Mouse (Mus musculus) neural tube, embryonic 13.5 days (tissue): Measurements from ENCODE around the gene Lhx6. TPM values are rescaled to one million over a fixed set of nuclear protein-coding genes. Genes with fewer than 3 reads are reported as not detected.

Source experiments
- ATAC-seq: fragments of 200-750 bp; cut with Nextera tagmentation; 2 replicates; pipeline ENCODE4 v1.8.0; 2017; ENCODE audit warnings: low read depth, mild to moderate bottlenecking, moderate TSS enrichment, moderate library complexity
- H3K27ac ChIP-seq: fragments of 300-500 bp; sonication (generic); replicated peaks from 2 replicates; pipeline ENCODE4 v1.5.1; 2015; ENCODE audit warnings: moderate library complexity, mild to moderate bottlenecking, inconsistent platforms
- H3K27me3 ChIP-seq: fragments of 300-500 bp; sonication (generic); 2 replicates; pipeline ENCODE4 v1.6.1; 2015; ENCODE audit warnings: mild to moderate bottlenecking, inconsistent platforms
- H3K36me3 ChIP-seq: fragments of 300-500 bp; sonication (generic); 2 replicates; pipeline ENCODE4 v1.6.1; 2015; ENCODE audit warnings: mild to moderate bottlenecking, inconsistent platforms
- H3K4me1 ChIP-seq: fragments of 300-500 bp; sonication (generic); replicated peaks from 2 replicates; pipeline ENCODE4 v1.6.1; 2015; ENCODE audit warnings: inconsistent platforms
- H3K4me2 ChIP-seq: fragments of 300-500 bp; sonication (generic); 2 replicates; pipeline ENCODE4 v1.6.1; 2015; ENCODE audit warnings: inconsistent platforms, mild to moderate bottlenecking, moderate library complexity
- H3K4me3 ChIP-seq: fragments of 300-500 bp; sonication (generic); 2 replicates; pipeline ENCODE4 v1.5.1; 2015; ENCODE audit warnings: mild to moderate bottlenecking, inconsistent platforms
- H3K9ac ChIP-seq: fragments of 300-500 bp; sonication (generic); 2 replicates; pipeline ENCODE4 v1.6.1; 2015; ENCODE audit warnings: moderate library complexity, mild to moderate bottlenecking, inconsistent platforms
- H3K9me3 ChIP-seq: fragments of 300-500 bp; sonication (generic); 2 replicates; pipeline ENCODE4 v1.6.1; 2016; ENCODE audit warnings: inconsistent platforms
- WGBS: fragments of 180-500 bp; shearing (Covaris S2); methylation state at CpG from one replicate; pipeline ENCODE4 v1.1.7; 2015; 5-methylcytosine and 5-hydroxymethylcytosine counted together
- polyA plus RNA-seq: library from polyadenylated mRNA; unstranded; fragments of >200 nt; fragmentation: Nextera tagmentation; extraction: Ambion mirVana; gene quantifications from 2 replicates; pipeline ENCODE4 v1.2.1, GENCODE M21; 2015

The Lhx6 gene
- polyA plus RNA-seq, 1 experiment from 2014 or later, result 0.87 TPM

DNA sequence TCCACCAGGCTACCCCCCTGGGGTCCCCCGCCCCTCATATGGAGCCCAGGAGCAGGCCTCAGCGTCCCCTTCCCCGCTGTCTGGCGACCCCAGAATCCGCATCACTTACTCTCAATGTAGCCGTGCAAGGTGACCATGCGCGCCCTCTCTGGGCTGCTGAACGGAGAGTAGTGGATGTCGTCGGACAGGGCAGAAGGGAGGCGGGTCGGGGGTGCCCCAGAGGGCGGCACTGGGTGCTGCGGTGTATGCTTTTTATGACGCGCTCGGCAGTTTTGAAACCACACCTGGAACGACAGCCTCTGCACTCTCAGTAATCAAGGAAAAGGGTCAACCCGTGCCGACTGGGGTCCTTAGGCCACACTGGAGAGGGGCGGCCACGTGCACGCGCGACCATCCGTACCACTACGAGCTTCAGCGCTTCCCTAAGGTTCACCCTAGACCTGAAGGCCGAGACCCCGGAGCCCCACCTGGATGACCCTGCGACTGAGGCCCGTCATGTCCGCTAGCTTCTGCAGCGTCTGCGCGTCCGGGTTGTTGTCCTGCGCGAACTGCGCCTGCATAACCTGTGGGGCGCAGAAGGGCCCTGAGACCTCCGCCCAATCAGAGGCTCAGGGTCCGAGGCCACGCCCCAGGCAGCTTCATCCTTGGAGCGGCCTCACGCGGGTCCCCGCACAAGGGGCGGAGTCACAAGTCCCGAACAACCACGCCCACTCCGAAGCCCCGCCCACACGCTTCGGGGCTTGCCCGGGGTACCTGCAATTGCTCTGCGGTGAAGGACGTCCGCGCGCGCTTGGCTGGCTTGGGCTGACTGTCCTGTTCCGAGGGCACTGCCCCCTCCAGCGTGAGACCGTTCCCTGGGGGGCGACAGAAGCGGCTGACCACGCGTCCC is 14.1 kb downstream of the Lhx6 start:
- H3K27ac ChIP-seq, result no peak overlapping the region
- H3K27me3 ChIP-seq, result peaks cover 100% of the 10 kb centered on the region
- peak overlapping the region; percentile 64 for H3K4me2 ChIP-seq
- 0 out of 2 replicates have a peak overlapping the region, but pooled peaks have one; percentile 8 for H3K9ac ChIP-seq
- H3K4me1 ChIP-seq, result peaks cover 14% of the 10 kb centered on the region
- H3K9me3 ChIP-seq, result no peaks in the 10 kb centered on the region
- WGBS, result 2% methylated on average over 70 of the region's 70 CpGs
- no peaks in the 10 kb centered on the region for H3K36me3 ChIP-seq
- ATAC-seq, result peak; percentile 79
- peak overlapping the region; percentile 38 for H3K4me3 ChIP-seq

DNA sequence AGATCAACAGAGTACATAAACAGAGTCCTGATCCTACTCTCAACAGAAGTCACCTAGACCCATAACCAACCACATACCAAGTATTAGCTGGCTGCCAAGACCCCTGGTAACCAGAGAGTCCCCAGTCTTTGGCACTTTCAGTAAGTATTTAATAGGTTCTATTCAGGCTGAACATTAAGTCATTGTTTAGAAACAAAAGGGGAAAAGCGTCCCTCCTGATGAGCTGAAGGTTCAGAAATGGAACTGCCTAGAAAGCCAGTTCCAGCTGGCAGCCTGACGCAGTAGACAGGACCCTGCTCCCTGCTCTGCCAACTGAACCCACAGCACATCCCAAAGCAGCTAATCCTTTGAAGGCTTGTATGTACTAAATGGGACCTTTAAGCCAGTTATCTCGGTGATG is 16.0 kb downstream of the Lhx6 start:
- Histone ChIP-seq H3K27me3 (peaks cover 86% of the 10 kb centered on the region), H3K36me3 (no peaks in the 10 kb centered on the region), H3K4me3 (no peak overlapping the region), H3K4me2 (no peak overlapping the region), H3K9ac (no peak overlapping the region), H3K9me3 (no peaks in the 10 kb centered on the region), H3K4me1 (peaks cover 14% of the 10 kb centered on the region), H3K27ac (no peak overlapping the region)
- no peak for ATAC-seq
- WGBS, result 38% methylated on average over 3 of the region's 3 CpGs

GRCm38 (mm10) chr2:36085041-36085440 is 20.2 kb downstream of the Lhx6 start:
- H3K27ac ChIP-seq, result no peak overlapping the region
- H3K4me1 ChIP-seq, result no peaks in the 10 kb centered on the region
- H3K36me3 ChIP-seq, result no peaks in the 10 kb centered on the region
- no peak overlapping the region for H3K4me2 ChIP-seq
- WGBS, result 78% methylated on average over 1 of the region's 1 CpGs
- no peaks in the 10 kb centered on the region for H3K9me3 ChIP-seq
- H3K27me3 ChIP-seq, result peaks cover 50% of the 10 kb centered on the region
- H3K4me3 ChIP-seq, result no peak overlapping the region
- no peak overlapping the region for H3K9ac ChIP-seq
- ATAC-seq, result no peak

GRCm38 (mm10) chr2:36082802-36083580 is 22.2 kb downstream of the Lhx6 start:
- no peaks in the 10 kb centered on the region for H3K9me3 ChIP-seq
- H3K9ac ChIP-seq, result no peak overlapping the region
- 84% methylated on average over 9 of the region's 9 CpGs for WGBS
- ATAC-seq, result no peak
- H3K4me2 ChIP-seq, result no peak overlapping the region
- peaks cover under 1% of the 10 kb centered on the region; the same call in 1 of the 2 replicates for H3K4me1 ChIP-seq
- H3K36me3 ChIP-seq, result no peaks in the 10 kb centered on the region
- no peak overlapping the region for H3K27ac ChIP-seq
- peaks cover 42% of the 10 kb centered on the region for H3K27me3 ChIP-seq
- no peak overlapping the region for H3K4me3 ChIP-seq

DNA sequence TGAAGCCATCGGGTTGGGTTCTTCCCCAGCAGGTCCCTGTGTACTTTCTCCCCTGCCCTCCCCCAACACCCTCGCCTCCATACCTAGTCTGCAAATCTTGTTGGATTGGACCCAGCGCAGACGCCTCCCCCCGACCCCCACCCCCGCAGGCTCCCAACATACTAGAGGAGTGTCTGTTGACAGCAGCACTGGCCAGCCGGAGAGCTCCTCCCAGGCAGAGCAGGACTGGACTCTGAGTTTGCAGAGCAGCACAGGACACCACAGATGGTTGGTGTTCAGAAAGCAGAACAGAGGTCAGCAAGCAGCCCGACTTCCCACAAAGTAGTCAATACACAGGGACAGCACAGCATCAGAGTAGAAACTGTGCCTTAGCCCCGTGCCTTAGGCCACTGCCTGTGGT is 23.8 kb downstream of the Lhx6 start:
- no peak overlapping the region for H3K4me3 ChIP-seq
- peaks cover 14% of the 10 kb centered on the region for H3K4me1 ChIP-seq
- H3K36me3 ChIP-seq, result no peaks in the 10 kb centered on the region
- no peaks in the 10 kb centered on the region for H3K9me3 ChIP-seq
- no peak overlapping the region for H3K27ac ChIP-seq
- ATAC-seq, result no peak
- H3K27me3 ChIP-seq, result peaks cover 26% of the 10 kb centered on the region
- no peak overlapping the region for H3K9ac ChIP-seq
- no peak overlapping the region for H3K4me2 ChIP-seq
- WGBS, result 45% methylated on average over 9 of the region's 9 CpGs

DNA sequence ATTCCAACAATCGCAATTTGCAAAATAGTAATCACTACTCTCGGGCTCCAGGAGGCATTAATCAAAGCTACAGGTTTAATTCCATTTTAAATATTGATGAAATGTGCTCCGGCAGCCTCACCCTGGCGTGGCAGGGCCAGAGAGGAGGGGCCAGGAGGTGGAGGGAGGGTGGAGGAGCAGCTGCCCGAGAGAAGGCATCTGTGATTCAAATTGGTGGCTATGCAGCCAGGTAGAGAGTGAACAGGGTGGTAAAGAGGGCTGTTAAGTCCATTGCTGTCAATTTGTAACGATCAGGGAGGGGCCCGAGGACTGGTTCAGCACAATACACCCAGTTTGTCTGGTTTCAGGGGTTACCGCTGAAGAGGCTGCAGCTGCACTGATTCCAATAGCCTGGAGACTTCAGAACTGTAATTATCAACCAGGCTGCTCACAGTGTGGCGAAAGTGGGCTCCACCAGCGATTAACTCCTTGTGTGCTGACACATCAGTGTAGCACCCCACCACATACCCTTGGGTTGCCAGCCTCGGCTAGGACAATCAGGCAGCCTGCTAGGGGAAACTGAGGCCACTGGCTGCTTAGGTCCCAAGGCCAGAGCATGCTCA is 27.9 kb downstream of the Lhx6 start:
- Histone ChIP-seq H3K27ac (no peak overlapping the region), H3K4me1 (peaks cover 14% of the 10 kb centered on the region), H3K36me3 (no peaks in the 10 kb centered on the region), H3K4me2 (peak overlapping the region; percentile 51), H3K4me3 (peak overlapping the region; percentile 14; the same call in 1 of the 2 replicates), H3K9ac (peak overlapping the region; percentile 50; the same call in 1 of the 2 replicates), H3K27me3 (peaks cover 14% of the 10 kb centered on the region; the same call in 1 of the 2 replicates), H3K9me3 (no peaks in the 10 kb centered on the region)
- WGBS, result 11% methylated on average over 11 of the region's 11 CpGs
- ATAC-seq, result peak; percentile 77

- no peaks in the 10 kb centered on the region for H3K9me3 ChIP-seq
- H3K4me2 ChIP-seq, result no peak overlapping the region
- H3K27ac ChIP-seq, result no peak overlapping the region
- peaks cover 12% of the 10 kb centered on the region; the same call in 1 of the 2 replicates for H3K27me3 ChIP-seq
- H3K4me1 ChIP-seq, result peaks cover 14% of the 10 kb centered on the region
- no peaks in the 10 kb centered on the region for H3K36me3 ChIP-seq
- no peak overlapping the region for H3K9ac ChIP-seq
- H3K4me3 ChIP-seq, result no peak overlapping the region
- WGBS, result 84% methylated on average over 5 of the region's 5 CpGs
- no peak for ATAC-seq
Measured at GRCm38 (mm10) chr2:36075210-36075609, 30.0 kb downstream of the Lhx6 start.

DNA sequence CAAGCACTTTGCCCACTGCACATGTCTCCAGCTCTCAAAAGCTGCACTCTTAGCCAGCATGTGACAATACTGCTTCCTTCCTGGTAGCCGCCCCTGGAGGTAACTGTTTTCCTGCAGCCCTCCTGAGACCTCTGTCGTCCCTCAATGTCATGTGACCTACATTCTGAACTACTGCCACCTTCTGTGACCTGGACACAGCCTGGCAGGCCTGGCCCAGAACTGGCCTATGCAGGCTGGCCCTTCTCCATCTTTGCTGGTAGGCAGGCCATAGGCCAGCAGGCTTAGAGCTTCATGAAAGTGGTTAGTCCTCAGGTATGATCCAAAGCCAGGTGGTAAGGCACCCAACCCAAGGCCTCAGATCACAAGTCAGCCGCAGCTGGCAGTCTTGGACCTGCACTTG is 31.4 kb downstream of the Lhx6 start:
- 63% methylated on average over 3 of the region's 3 CpGs for WGBS
- no peak for ATAC-seq
- H3K36me3 ChIP-seq, result no peaks in the 10 kb centered on the region

GRCm38 (mm10) chr2:36071660-36072305 is 33.4 kb downstream of the Lhx6 start:
- Histone ChIP-seq H3K4me3 (no peak overlapping the region), H3K4me2 (no peak overlapping the region), H3K9me3 (no peaks in the 10 kb centered on the region), H3K36me3 (no peaks in the 10 kb centered on the region), H3K4me1 (peaks cover 1% of the 10 kb centered on the region; the same call in 1 of the 2 replicates), H3K9ac (no peak overlapping the region), H3K27me3 (no peaks in the 10 kb centered on the region), H3K27ac (no peak overlapping the region)
- no peak for ATAC-seq
- 84% methylated on average over 8 of the region's 8 CpGs for whole genome bisulfite sequencing

More for the DNA sequence above, 31.4 kb downstream of the Lhx6 start:
- Histone ChIP-seq H3K27me3 (0 out of 2 replicates have a peak, but pooled peaks cover 2% of the 10 kb centered on the region), H3K4me1 (peaks cover 14% of the 10 kb centered on the region), H3K9me3 (no peaks in the 10 kb centered on the region), H3K4me3 (no peak overlapping the region), H3K9ac (no peak overlapping the region), H3K27ac (no peak overlapping the region), H3K4me2 (no peak overlapping the region)

DNA sequence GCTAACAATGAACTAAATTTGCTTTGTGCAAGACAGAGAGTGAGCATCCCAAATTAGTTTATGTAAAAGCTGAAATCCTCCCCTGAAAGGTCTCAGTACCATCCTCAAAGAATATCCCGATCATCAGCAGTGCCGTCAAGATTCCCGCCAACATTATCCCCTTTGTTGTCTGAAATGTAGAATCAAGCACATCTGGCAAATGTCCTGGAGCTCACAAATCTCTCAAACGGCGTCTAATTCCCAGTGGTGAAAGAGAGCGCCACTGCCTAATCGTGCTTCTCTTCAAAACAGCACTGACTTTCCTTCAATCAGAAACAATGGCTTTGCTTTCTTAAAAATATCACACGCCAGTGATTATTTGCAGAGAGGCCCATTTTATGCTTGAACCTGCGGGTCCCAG is 38.1 kb downstream of the Lhx6 start:
- Histone ChIP-seq H3K9me3 (no peaks in the 10 kb centered on the region), H3K4me1 (no peaks in the 10 kb centered on the region), H3K4me3 (no peak overlapping the region), H3K4me2 (no peak overlapping the region), H3K27ac (no peak overlapping the region; the same call in 1 of the 2 replicates), H3K36me3 (no peaks in the 10 kb centered on the region), H3K27me3 (no peaks in the 10 kb centered on the region), H3K9ac (no peak overlapping the region)
- WGBS, result 29% methylated on average over 9 of the region's 9 CpGs
- ATAC-seq, result no peak

DNA sequence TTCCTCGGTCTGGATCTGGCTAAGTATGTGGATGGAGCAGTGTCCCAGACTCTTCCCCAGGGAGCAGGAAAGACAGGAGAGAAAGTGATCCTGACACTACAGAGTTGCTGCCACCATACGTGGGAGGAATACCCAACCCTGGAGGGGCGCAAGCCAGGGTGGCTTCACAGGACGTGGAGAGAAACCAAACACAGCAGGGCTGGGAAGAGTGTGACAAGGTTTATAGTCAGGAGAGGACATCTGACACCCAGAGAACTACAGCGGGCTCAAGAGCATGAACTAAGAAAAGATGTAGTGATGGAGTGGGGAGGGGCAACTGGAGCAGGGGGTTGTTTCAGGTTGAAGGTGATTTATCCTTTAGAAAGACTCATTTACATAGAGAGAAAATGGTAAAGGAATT is 43.8 kb downstream of the Lhx6 start:
- Histone ChIP-seq H3K4me3 (no peak overlapping the region), H3K9me3 (no peaks in the 10 kb centered on the region), H3K27ac (no peak overlapping the region), H3K27me3 (no peaks in the 10 kb centered on the region), H3K4me1 (no peaks in the 10 kb centered on the region), H3K4me2 (no peak overlapping the region), H3K9ac (no peak overlapping the region), H3K36me3 (no peaks in the 10 kb centered on the region)
- WGBS, result 62% methylated on average over 5 of the region's 5 CpGs
- no peak for ATAC-seq
